14 mouse cellular contexts compared by ENCODE assay signal in the genomic region with DNA sequence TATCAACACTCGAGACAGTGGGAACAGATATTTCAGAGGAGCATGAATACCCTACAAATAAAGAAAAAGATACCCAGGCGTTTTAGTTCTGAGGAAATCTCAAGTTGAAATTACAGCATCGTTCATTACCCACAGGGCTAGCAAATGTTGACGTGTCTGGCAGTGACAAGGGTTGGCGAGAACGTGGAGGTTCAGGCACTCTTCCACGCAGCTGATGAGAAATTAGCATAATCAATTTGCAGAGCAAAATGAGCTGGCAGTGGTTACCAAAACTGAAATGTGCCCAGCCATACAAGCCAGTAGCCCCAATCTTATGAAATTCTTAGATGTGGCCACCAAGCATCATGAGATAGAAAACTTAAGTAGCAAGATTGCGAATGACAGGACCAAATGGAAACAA.
"Had no signal": no experiment of that assay in that cellular context is flagged by ENCODE, and none has a peak within 500 bp of the region (broad histone marks: within the 10 kb centered on the region; RNA-seq: fewer than 3 reads in every experiment).

No protein-coding gene starts in this region.

- H3K27me3 ChIP-seq: kidney, embryonic 15.5 days; liver, embryonic 13.5 days had no signal

- H3K36me3 ChIP-seq: kidney, embryonic 15.5 days; liver, embryonic 13.5 days had no signal

- H3K9me3 ChIP-seq: kidney, embryonic 15.5 days; liver, embryonic 13.5 days had no signal

- H3K4me1 ChIP-seq: kidney, embryonic 15.5 days; liver, embryonic 13.5 days had no signal

- H3K9ac ChIP-seq: kidney, embryonic 15.5 days; liver, embryonic 13.5 days had no signal

- H3K27ac ChIP-seq: kidney, embryonic 15.5 days; liver, embryonic 13.5 days; stomach, postnatal 0 days had no signal

- DNase-seq: kidney, adult 8-10 months; kidney, postnatal 10 days; kidney, postnatal 36 days; liver, embryonic 13.5 days; lung, adult 2 months; lung, postnatal 14 days; lung, postnatal 4 days; midbrain, embryonic 14.5 days; thymus, adult 2 months; thymus, postnatal 14 days; thymus, postnatal 4 days had no signal

- H3K4me2 ChIP-seq: kidney, embryonic 15.5 days; liver, embryonic 13.5 days; midbrain, embryonic 11.5 days had no signal

- H3K4me3 ChIP-seq: kidney, embryonic 15.5 days; liver, embryonic 13.5 days had no signal
